Mouse (Mus musculus) hindbrain, embryonic 14.5 days (tissue): ENCODE data around the gene Anapc1. TPM values are rescaled to one million over a fixed set of nuclear protein-coding genes. Genes with fewer than 3 reads are reported as not detected.
A peak's percentile ranks its signal among the peaks of the same experiment; 100 is the strongest.

Experiments used
- ATAC-seq: fragments of 200-750 bp; cut with Nextera tagmentation; 2 replicates; pipeline ENCODE4 v1.8.0; 2017; ENCODE audit warnings: moderate number of reproducible peaks, mild to moderate bottlenecking, moderate TSS enrichment, moderate library complexity; ENCODE audit not compliant: low FRiP score
- DNase-seq: peaks from one replicate; pipeline ENCODE4 v3.0.0-alpha.2; 2015; ENCODE audit warnings: low spot score
- H3K27ac ChIP-seq: fragments of 300-500 bp; sonication (generic); 2 replicates; pipeline ENCODE4 v1.5.1; 2014; ENCODE audit warnings: mild to moderate bottlenecking, moderate library complexity
- H3K27me3 ChIP-seq: fragments of 300-500 bp; sonication (generic); 2 replicates; pipeline ENCODE4 v1.6.1; 2014; ENCODE audit warnings: mild to moderate bottlenecking, low read length, mixed read lengths; ENCODE audit not compliant: control insufficient read depth, insufficient read depth
- H3K36me3 ChIP-seq: fragments of 300-500 bp; sonication (generic); replicated peaks from 2 replicates; pipeline ENCODE4 v1.6.1; 2014; ENCODE audit not compliant: control insufficient read depth, insufficient read depth
- H3K4me1 ChIP-seq: fragments of 300-500 bp; sonication (generic); replicated peaks from 2 replicates; pipeline ENCODE4 v1.6.1; 2014; ENCODE audit warnings: antibody characterized with exemption, low read length, mixed read lengths; ENCODE audit not compliant: control insufficient read depth, insufficient read depth
- H3K4me2 ChIP-seq: fragments of 300-500 bp; sonication (generic); replicated peaks from 2 replicates; pipeline ENCODE4 v1.6.1; 2014; ENCODE audit warnings: mild to moderate bottlenecking, moderate library complexity
- H3K4me3 ChIP-seq: fragments of 300-500 bp; sonication (generic); replicated peaks from 2 replicates; pipeline ENCODE4 v1.5.1; 2014; ENCODE audit warnings: mild to moderate bottlenecking, low read length
- H3K9ac ChIP-seq: fragments of 300-500 bp; sonication (generic); 2 replicates; pipeline ENCODE4 v1.6.1; 2014
- H3K9me3 ChIP-seq: fragments of 300-500 bp; sonication (generic); 2 replicates; pipeline ENCODE4 v1.6.1; 2016; ENCODE audit warnings: low read length; ENCODE audit not compliant: control insufficient read depth
- WGBS: fragments of 180-500 bp; shearing (Covaris S2); extraction: QIAGEN DNeasy Blood & Tissue Kit; methylation state at CpG from one replicate; pipeline ENCODE4 v1.1.7; 2014; 5-methylcytosine and 5-hydroxymethylcytosine counted together
- polyA plus RNA-seq: library from polyadenylated mRNA; unstranded; fragments of >200 nt; fragmentation: Nextera tagmentation; extraction: Ambion mirVana; gene quantifications from 2 replicates; pipeline ENCODE4 v1.2.1, GENCODE M21; 2014

Gene Anapc1
- polyA plus RNA-seq, 1 experiment from 2014 or later: 55.8 TPM

GRCm38 (mm10) chr2:128601534-128601933, 85.7 kb downstream of the Anapc1 start:
- 30% methylated on average over 2 of the region's 2 CpGs for WGBS
- H3K36me3 ChIP-seq: no peaks in the 10 kb centered on the region
- H3K9me3 ChIP-seq: peaks cover 8% of the 10 kb centered on the region
- no peak overlapping the region for H3K27ac ChIP-seq
- no peaks in the 10 kb centered on the region for H3K4me1 ChIP-seq
- DNase-seq: no peak
- H3K4me3 ChIP-seq: no peak overlapping the region
- no peaks in the 10 kb centered on the region for H3K27me3 ChIP-seq
- no peak overlapping the region for H3K9ac ChIP-seq
- H3K4me2 ChIP-seq: no peak overlapping the region
- ATAC-seq: no peak

GRCm38 (mm10) chr2:128592301-128592700, 94.9 kb downstream of the Anapc1 start:
- Histone ChIP-seq H3K27me3 (no peaks in the 10 kb centered on the region), H3K9ac (no peak overlapping the region), H3K36me3 (no peaks in the 10 kb centered on the region), H3K4me1 (no peaks in the 10 kb centered on the region), H3K27ac (no peak overlapping the region), H3K9me3 (no peaks in the 10 kb centered on the region), H3K4me2 (no peak overlapping the region), H3K4me3 (no peak overlapping the region)
- DNase-seq (no peak), ATAC-seq (no peak)
- 87% methylated on average over 7 of the region's 7 CpGs for WGBS

GRCm38 (mm10) chr2:128590909-128591308, 96.3 kb downstream of the Anapc1 start, which contains the start of gene Spdye4c:
Spdye4c (plus strand) TSS chr2:128591209.
- H3K36me3 ChIP-seq: no peaks in the 10 kb centered on the region
- H3K9ac ChIP-seq: no peak within 1 kb of the TSS
- no peak for ATAC-seq
- no peaks in the 10 kb centered on the region for H3K9me3 ChIP-seq
- no peak within 1 kb of the TSS for H3K4me2 ChIP-seq
- no peaks in the 10 kb centered on the region for H3K27me3 ChIP-seq
- H3K4me3 ChIP-seq: no peak within 1 kb of the TSS
- no peaks in the 10 kb centered on the region for H3K4me1 ChIP-seq
- no peak within 1 kb of the TSS for H3K27ac ChIP-seq
- WGBS: 96% methylated on average over 3 of the region's 3 CpGs
- DNase-seq: no peak

GRCm38 (mm10) chr2:128582881-128583280, 104.3 kb downstream of the Anapc1 start:
- ATAC-seq (no peak), DNase-seq (no peak)
- Histone ChIP-seq H3K9me3 (no peaks in the 10 kb centered on the region), H3K4me2 (no peak overlapping the region), H3K27me3 (no peaks in the 10 kb centered on the region), H3K36me3 (no peaks in the 10 kb centered on the region), H3K9ac (no peak overlapping the region), H3K4me1 (no peaks in the 10 kb centered on the region), H3K4me3 (no peak overlapping the region), H3K27ac (no peak overlapping the region)
- whole genome bisulfite sequencing: 78% methylated on average over 5 of the region's 5 CpGs

DNA sequence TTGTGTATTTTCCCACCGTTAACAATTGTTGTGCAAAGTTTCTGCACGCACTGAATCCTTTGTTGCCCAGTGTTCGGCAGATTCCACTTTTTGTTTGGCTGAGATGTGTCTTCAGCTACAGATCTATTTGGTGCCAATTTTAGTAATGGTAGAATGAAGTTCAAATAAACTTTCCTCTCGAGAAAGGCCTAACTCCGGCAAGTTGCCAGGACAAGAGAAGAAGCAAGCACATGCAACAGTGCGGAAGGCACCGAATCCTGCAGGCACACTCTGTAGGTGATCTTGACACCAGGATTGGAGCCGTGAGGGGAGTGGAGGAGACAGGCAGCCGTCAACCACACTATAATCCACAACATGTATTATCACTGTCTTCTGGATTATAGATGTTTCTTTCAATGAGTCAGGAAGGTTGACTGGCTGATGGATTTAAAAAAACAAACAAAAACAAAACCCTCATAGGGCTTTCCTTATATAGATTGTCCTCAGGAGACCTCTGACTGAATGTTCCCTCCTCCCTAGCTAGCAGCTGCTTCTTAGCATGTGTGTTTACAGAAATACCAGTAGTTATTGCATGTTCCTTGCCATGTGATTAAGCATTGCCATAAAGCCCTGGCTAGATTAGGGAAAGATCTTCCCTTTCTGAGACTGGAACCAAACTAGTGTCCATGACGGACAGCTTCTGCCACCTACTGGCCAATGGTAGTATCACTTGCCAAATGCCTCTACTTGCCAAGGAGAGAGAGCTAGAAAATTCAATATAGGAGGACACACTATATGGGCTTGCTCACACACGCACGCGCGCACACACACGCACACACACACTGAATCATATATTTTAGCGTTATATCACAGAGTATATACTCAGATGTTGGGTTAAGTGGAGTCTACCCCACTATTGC, 114.2 kb downstream of the Anapc1 start:
- no peaks in the 10 kb centered on the region for H3K27me3 ChIP-seq
- H3K4me3 ChIP-seq: no peak overlapping the region
- 54% methylated on average over 16 of the region's 16 CpGs for WGBS
- H3K27ac ChIP-seq: no peak overlapping the region
- DNase-seq (peak; percentile 96), ATAC-seq (peak; percentile 77; the same call in 1 of the 2 replicates)
- no peaks in the 10 kb centered on the region for H3K36me3 ChIP-seq
- H3K9me3 ChIP-seq: no peaks in the 10 kb centered on the region
- no peak overlapping the region for H3K9ac ChIP-seq
- H3K4me1 ChIP-seq: no peaks in the 10 kb centered on the region
- H3K4me2 ChIP-seq: no peak overlapping the region

- no peak overlapping the region for H3K4me3 ChIP-seq
- no peak for ATAC-seq
- no peak overlapping the region for H3K9ac ChIP-seq
- H3K4me1 ChIP-seq: no peaks in the 10 kb centered on the region
- no peak overlapping the region for H3K27ac ChIP-seq
- no peaks in the 10 kb centered on the region for H3K27me3 ChIP-seq
- H3K4me2 ChIP-seq: no peak overlapping the region
- no peaks in the 10 kb centered on the region for H3K36me3 ChIP-seq
- DNase-seq: no peak
- no peaks in the 10 kb centered on the region for H3K9me3 ChIP-seq
- WGBS: 84% methylated on average over 4 of the region's 4 CpGs
These were observed 116.2 kb downstream of the Anapc1 start for GRCm38 (mm10) chr2:128571001-128571400.

- no peak overlapping the region for H3K27ac ChIP-seq
- ATAC-seq: no peak
- no peaks in the 10 kb centered on the region for H3K27me3 ChIP-seq
- no peak overlapping the region for H3K4me2 ChIP-seq
- H3K4me3 ChIP-seq: no peak overlapping the region
- H3K9me3 ChIP-seq: no peaks in the 10 kb centered on the region
- no peak overlapping the region for H3K9ac ChIP-seq
- no peaks in the 10 kb centered on the region for H3K4me1 ChIP-seq
- no peak for DNase-seq
- 75% methylated on average over 4 of the region's 4 CpGs for WGBS
- no peaks in the 10 kb centered on the region for H3K36me3 ChIP-seq
These were observed 118.7 kb downstream of the Anapc1 start for GRCm38 (mm10) chr2:128568490-128568889.

DNA sequence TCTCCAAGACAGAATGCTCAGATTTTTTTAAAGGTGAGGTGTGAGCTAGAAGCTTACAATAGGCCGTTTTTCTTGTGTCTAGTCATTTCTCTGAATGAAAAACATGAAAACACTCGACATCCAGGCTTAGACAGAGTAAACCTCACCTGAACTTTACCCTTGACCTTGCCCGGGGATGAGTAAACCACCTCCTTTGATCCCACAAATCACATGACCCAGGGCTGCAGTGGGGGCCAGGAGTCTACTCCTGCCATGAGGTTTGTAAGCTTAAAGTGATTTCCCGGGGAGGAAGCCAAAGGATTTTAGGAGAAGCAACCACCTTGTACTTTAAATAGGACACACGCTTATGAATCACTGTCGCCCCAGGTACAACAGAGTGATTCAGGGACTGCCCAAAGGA, 119.2 kb downstream of the Anapc1 start:
- DNase-seq (no peak), ATAC-seq (no peak)
- Histone ChIP-seq H3K36me3 (no peaks in the 10 kb centered on the region), H3K27ac (no peak overlapping the region), H3K4me3 (no peak overlapping the region), H3K9me3 (no peaks in the 10 kb centered on the region), H3K4me2 (no peak overlapping the region), H3K27me3 (no peaks in the 10 kb centered on the region), H3K9ac (no peak overlapping the region), H3K4me1 (no peaks in the 10 kb centered on the region)
- 89% methylated on average over 6 of the region's 6 CpGs for WGBS

- WGBS: 74% methylated on average over 10 of the region's 10 CpGs
- H3K36me3 ChIP-seq: no peaks in the 10 kb centered on the region
- no peaks in the 10 kb centered on the region for H3K4me1 ChIP-seq
- DNase-seq (no peak), ATAC-seq (no peak)
- no peak overlapping the region for H3K4me2 ChIP-seq
- no peaks in the 10 kb centered on the region for H3K9me3 ChIP-seq
- H3K27me3 ChIP-seq: no peaks in the 10 kb centered on the region
- H3K27ac ChIP-seq: no peak overlapping the region
- no peak overlapping the region for H3K9ac ChIP-seq
- no peak overlapping the region for H3K4me3 ChIP-seq
These were observed 120.7 kb downstream of the Anapc1 start for GRCm38 (mm10) chr2:128566304-128567147.
